Mouse (Mus musculus) ovary, postnatal 14 days (tissue): ENCODE results near the gene Srgap3.

ENCODE experiments used
- DNase-seq: peaks from one replicate; pipeline ENCODE4 v3.0.0; 2022; ENCODE audit warnings: low spot score

Srgap3 gene

DNA sequence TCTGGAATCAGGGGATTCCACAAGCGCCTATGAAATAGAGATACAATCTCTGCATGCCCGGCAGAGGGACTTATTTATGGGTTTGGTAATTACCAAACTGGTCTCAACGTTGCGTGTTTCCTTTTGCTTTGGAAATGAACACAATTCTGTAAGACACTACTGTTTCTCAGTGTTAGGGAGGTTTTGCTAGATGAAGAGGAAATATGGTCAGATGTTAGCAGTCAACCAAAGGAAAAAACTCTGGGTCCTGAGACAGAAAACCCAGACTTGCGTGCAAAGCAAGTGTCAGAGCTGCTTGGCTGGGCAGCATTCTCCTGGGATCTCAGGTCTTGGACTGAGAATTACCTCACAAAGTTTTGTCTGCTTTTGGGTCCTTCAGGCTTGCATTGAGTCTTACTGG, 34.5 kb downstream of the Srgap3 start:
- DNase-seq = no peak

DNA sequence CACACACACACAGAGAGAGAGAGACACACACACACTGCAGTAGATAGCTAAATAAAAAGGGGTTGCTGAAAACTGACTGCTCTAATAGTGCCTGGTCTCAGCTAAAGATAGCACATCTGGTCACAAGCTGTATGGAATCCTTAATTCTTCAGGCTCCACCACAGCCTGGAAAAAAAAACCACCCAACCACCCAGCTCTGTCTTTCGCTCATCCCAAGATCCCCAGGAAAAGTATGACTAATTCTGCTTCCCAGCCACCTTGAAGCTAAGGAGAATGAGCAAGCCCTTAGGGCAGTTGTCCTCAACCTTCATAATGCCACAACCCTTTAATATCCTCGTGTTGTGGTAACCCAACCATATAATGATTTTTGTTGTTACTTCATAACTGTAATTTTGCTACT, 37.4 kb downstream of the Srgap3 start:
- DNase-seq = no peak

DNA sequence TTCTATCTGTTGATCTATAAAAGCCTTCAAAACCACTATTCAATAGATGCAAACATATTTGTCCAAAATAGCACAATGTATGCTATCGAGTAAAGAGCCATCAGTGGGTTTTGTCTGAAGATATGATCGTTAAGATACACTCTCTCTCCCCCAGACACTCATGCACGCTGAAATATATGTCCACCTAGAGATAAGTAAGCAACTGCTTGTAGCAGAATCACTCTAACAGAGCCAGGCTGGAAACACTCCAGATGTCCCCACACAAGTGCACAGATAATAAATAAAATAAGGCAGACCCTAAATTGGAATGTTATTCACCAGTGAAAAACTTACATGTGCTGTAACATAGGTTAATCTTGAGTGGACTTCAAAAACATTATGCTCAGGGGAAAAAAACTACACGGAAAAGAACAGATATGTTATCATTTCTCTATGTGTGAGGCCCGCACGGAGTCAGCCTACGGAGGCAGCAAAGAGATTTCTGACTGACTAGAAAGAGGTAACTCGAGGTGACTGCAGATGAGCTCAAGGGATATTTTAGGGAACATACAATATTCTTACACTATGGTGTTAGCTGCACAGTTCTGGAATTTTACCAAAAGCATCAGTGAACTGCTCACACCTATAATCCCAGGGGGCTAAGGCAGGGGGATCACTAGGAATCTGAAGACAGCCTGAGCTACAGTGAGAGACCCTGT, 39.0 kb downstream of the Srgap3 start:
- DNase-seq = no peak

DNA sequence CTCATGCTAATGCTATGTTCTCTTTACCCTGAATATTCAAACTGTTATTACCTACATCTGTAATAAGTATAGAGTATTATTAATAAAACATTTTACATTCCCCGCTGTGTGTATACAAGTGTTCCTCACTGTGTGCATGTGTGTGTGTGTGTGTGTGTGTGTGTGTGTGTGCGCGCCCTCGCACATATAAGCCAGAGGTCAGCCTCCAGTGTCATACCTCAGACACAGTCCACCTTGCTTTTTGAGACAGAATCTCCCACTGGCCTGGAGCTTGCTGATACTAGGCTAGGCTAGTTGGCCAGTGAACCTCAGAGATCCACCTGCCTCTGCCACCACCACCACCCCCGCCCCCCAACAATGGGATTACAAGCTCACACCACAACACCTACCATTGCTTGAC, 43.3 kb downstream of the Srgap3 start:
- no peak for DNase-seq

DNA sequence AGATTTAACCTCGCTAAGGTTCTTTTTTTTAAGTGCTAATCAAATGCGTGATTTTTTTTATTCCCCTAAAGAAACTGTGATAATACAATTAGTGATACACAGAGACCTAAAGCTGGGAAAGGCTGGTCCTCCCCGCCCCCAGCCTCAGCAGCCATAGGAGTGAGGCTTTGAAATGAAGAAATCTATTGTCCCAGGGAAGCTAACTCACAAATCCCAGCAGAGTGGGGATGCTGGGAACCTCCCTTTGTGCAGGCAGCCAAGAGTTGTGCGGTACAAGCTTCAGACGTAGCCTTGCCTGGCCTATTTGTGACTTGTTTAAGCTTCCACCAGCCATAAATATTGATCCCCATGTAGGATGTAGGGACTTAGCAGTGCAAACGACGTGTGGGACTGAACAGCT, 43.8 kb downstream of the Srgap3 start:
- no peak for DNase-seq

DNA sequence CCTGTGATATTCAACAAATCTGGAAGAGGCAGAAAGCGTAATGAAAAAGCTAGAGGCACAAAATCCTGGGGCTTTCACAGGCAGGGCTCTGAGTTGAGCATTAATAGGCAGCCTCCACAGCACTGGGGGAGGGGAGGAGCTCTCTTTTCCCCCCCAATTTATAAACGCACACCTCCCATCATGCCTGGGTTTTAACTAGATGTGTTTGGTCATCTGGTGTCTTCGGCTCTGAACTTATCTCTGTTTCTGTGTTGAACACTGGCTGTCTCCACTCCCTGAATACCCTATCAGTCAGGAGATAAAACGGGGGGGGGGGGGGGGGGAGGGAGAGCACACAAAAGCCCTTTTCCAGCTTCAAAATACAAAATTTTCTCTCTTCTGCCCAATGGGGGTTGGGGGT, 44.3 kb downstream of the Srgap3 start:
- no peak for DNase-seq

DNA sequence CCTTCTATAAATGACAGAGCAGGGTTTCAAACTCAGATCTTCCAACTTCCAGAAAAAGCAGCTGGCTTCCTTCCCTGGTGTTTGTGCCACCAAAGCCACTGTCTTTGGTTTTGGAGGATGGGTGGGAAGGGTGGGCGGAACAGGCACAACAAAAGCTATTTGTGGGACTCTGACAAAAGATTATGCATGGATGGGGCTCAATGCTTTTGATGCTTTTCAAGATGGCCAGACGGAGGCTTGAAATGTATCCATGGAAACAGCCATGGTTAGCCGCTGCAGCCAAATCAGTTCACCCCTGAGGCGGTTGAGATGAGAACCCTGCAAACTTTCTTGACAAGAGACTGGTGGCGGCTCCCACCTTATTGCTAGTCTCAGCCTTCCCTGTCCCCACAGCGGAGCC, 46.8 kb downstream of the Srgap3 start:
- DNase-seq = no peak

DNA sequence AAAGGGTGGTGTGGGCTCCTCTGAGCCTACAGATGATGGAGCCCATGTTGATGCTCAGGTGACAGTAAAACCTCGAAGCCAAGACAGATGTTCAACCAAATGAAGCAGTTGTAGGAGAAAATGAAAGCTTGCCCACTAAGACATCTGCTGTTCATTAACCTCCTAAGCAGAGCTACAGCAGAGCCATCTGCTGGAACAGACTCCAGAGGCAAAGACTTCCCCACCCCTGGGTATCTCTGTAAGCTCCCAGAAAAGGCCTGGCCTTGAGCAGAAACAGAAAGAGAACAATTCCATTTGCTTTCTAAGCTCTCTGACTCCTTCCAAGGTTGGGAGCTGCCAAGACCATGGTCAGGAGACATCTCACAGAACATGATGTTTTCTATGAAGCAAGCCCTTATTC, 47.4 kb downstream of the Srgap3 start:
- no peak for DNase-seq

DNA sequence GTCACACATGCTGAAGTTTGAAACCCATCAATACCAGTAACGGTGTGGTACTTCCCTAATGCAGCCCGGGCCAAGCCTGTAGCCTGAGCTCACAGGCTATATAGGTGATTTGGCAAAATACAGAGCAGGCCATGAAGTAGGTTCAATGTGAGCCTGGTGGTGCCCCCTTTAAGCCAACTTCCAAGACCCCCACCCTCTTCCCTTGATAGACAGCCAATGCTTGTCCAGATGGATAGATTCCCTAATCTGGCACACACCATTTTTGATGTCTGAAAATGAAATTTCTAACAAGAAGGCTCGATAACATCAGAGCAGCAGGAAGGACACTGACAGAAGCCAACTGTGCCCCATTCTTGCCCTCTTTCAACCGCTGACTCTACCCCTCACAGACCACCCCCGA, 47.8 kb downstream of the Srgap3 start:
- DNase-seq = no peak

DNA sequence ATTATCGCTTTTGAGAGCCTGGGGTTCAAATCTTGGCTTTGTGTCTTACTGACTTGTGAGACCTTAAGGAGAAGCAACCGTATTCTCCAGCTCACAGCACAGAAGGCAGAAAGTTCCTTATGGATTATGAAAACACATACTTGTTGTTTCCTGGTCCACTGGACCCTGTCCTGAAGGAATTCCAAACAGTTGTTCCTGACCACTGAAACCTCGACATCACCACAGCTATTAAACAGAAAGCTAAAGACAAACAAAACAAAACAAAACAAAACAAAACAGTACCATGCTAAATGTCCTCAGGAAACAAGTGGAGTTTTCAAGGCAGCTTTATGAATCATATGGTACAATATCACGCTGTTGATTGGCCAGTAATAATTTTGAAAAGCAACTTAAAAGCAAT, 48.6 kb downstream of the Srgap3 start:
- DNase-seq = no peak

DNA sequence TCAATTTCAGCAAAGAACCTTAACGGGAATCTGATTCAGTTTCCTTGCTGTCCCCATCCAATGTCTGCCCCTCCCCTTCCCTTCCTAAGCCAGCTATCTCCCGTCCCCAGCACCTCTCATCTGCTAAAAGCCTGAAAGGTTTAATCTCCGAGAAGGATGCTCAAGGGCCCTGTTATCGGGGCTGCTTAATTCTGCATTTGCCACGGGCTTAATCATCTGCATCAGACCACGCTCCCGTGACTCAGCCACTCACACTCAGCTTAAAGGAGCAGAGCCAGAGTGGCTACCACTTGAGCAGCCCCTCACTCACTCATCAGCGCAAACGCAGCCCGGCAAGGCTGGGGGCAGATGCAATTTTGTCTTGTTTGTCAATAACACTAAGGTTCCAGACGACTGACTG, 50.7 kb downstream of the Srgap3 start:
- DNase-seq = no peak

DNA sequence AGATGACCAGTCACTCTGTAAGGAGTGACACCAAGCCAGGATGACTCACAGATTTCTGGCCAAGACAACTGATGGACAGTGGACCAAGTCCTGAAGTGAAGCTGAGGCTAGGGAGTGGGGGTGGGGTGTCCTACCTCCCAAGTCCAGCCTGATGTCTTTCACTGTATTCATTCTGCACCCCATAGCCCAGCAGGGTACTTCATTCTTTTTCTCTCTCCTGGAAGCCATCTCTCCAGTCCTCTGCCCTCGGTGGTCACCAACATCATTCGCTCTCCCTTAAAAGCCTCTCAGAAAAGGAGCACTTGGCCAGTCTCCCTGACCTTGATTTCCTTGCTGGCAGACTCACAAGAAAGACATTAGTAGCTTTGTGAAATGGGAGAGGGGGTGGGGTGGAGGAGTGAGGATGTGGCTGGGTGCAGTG, 56.7 kb downstream of the Srgap3 start:
- DNase-seq = peak; percentile 30

DNA sequence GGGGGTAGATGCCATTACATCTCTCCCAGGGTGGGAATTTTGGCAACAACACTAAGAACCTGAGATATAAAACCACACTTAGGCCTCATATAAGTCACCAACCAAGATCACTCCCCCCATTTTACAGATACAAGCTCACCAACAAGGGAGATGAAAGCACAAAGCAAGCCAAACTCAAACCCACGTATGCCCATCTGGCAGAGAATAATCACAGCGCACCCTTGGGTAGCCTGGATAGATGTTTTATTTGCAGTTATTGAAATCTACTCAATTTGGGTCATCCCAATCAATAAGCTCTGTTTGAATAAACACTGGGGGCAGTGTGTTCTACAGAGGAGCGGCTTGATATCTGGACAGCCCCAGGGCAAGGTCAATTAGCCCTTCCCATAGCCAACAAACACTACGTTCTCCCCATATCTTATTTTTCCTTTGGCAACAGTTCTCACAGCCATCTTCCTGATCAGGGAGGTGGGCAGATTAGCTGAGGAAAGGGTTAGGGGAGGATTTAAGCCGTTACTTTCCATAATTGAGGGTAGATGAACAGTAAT, 63.4 kb downstream of the Srgap3 start:
- DNase-seq = no peak

DNA sequence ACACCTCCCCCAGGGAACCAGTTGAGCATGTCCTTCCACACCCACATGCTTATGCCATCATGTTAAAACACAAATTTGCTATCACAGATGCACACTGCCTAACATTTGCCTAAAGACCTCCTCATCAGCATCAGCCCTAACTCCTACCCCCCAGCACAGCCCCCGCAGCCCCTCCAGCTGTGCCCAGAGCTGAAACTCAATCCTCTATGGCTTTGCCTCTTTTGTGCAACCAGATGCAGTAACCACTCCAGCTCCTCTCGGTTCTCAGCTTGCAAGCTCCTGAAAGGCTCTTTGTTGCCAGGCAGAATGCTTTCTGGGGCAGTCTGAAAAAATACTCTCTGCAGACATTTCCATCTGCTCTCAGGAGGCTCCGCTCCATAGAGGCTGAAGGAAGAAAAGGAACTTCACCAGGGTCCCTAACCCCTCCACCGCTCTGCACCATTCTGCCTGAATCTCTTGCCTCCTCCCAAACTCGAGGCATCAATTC, 67.0 kb downstream of the Srgap3 start:
- DNase-seq = no peak

DNA sequence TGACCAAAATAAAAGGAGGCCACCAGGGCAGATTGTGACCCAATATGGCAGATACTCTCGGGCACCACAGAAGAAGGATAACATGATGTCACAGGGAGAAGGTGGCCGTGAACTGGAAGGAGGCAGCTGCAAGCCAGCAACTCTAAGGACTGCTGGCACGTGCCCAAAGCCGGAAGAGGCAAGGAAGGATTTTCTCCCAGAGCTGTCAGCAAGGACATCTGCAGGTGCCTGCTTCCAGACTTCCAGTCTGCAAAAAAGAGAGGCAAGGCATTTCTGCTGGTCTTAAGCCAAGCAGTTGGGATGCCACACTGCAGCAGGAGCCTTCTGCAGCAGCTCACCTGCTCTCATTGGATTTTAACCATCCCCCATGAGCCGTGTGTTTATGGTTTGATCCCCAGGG, 67.9 kb downstream of the Srgap3 start:
- DNase-seq = no peak

DNA sequence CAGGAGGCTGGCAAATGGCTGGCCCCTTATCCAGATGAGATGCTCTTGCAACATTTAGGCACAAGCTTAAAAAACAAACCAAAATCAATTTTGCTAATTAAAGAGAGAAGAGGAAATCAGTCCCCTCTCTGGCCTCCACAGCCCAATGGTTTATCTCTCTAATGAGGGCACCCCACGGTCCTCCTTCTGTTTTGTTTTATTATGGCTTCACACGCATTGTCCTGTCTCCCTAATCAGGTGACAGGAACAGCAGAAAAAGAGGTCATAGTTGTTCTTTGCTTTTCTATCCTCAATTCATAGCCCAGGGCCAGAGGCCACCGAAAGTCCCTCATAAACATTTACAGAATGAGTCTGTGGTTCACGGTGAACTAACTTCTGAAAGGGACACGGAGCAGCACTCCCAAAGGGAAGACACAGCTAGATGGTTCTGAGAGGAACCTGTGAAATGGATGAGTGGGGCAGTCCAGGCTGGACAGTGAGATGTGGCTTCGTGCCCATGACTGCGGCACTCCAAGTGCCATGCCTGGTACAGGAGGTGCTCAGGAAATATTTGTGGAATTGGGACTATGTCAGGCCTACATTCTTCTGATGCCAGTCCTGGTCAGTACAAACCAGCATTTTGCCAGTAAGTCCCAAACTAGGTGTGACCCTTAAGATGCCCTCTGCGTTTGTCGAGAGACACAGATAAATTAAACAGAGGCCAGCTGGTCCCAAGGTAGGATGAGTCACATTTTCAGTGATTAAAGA, 73.8 kb downstream of the Srgap3 start:
- DNase-seq = no peak

DNA sequence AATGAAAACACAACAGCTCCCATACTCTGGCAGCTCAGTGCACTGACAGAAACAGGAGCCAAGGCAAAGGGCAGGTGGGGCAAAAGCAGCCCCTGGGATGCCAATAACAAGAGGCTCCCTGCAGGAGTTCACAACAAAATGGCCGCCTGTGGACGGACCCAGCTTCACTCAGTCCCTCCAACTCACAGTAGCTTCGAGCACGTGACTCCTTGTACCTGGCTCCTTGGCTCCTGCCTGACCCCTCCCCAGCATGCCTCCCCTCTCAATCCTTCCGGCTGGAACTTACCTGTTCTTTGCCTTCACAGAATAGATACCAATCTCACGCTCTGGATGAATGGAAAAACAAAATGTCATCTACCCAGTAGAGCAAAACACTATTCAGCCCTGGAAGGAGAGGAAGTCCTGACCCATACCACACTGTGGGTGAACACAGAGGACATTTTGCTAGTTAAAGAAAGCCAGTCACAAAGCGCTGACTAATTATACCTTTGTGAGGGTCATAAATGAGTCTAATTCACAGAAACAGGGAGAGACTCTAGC, 75.8 kb downstream of the Srgap3 start:
- DNase-seq = no peak

DNA sequence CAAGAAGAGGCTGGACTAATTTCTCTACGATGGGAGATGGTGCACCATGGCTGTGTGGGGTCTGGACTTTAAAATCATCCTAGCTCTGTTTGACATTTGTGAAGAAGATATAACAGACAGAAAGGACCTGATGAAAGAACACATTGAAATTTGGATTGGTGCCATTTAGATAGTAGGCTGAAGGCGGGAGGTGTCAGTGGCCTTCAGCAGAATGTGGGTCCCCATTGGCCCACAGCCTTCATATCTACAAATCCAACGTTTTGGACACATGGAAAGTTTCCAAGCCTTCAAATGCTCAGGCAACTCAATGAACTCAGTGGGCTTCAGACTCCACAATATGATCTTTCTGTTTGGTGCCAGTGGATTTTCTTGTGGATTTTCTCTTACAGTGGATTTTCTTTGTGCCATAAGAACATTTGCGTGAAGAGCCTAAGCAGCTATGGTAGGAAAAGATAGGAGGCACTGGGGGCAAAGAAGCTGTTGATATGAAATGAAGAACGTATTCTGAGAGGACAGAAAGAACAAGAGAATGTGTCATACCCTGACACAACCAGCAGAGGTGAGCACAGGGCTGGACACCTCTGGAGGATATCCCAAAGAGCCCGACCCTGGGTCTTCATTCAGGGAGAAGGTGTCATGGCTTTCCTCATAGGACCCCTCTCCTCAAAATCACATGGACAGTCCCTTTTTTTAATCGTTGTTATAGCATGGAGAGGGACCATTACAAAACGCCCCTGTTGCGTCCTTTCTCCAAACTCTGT, 78.7 kb downstream of the Srgap3 start:
- no peak for DNase-seq

DNA sequence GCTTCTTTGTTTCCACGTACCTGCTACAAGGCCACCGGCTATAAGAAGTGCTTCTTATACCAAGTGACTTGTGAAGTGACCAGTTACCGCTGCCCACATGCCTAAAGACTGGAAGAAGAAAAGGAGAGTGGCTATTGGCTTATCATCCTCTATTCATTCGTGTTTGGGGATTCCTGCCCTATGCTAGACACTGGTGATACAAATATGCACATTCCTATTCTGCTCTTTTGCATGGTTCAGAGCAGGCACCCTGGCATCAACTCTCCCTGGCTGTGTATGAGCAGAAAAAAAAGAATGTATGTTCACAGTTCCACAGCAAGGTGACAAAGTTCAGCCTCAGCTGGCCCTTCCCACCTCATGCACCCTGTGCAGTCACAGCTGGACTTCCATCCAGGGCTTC, 81.0 kb downstream of the Srgap3 start:
- no peak for DNase-seq

DNA sequence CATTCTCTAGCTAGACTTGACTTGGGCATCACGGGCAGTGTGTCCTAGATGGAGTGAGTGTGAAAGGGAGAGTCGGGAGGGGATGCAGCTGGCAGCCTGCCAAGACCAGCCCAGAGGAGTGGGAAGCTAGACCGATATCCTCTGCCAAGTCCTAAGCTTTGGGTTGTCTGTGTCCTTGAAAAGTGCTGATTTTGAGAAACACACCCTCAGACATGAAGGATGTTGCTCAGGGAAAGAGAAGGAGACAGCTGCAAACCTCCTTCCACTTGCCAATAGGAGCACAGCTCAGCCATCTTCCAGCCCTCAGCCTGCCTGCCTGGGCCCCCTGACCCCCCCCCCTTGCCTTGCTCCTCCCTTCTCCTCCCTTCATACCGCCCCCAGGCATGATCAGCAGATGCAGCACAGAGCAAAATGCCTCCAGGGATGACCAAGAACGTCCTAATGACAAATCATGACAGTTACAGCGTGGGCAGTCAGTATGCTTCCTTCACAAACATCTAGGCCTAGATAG, 82.0 kb downstream of the Srgap3 start:
- DNase-seq = peak; percentile 42

DNA sequence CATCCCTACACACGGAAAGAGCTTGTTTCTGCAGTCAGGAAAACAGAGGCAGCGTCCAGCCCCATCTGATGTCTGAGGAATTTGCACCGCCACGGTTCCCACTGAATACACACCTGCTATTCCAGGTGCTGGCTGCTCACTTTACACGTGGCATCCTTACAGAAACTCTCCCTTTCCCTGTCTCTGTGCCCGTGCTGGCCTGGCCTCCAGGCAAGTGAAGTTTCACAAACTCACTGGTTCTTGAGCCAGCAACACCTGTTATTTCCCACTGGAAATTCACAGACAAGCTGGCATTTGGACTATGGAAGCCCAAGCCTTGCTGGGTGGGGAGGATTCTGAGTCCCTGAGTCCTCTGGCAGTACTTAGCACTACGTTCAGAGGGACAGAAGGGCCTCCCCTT, 84.6 kb downstream of the Srgap3 start:
- DNase-seq = no peak
